Mouse (Mus musculus): ENCODE data around the gene Lilr4b. TPM values are rescaled to one million over a fixed set of nuclear protein-coding genes. Genes with fewer than 3 reads are reported as not detected.
"Not testable (repeated sequence)": the region's sequence is repeated elsewhere in the genome, so short reads cannot be mapped to it uniquely, and the experiment has no call there.

The Lilr4b gene
- polyA plus RNA-seq, 1 experiment, result 0.57 TPM

DNA sequence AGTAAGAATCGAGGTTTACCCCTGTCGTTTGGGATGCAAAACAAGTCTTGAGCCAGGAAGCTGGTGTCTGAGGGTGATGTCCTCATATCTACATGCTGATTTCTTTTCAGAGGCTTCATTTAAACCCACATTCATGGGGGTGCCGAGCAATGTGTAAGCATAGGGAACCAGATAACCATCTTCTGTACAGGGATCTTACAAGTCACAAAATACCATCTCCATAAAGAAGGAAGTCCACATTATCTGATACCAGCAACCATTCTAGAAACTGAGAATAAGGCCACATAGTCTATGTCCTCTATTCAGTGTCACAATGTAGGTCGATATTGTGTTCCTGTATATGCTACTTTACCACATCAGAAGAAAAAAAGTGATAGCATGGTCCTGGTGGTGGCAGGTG, 24.1 kb upstream of the Lilr4b start:
- H3K27ac ChIP-seq (ENCODE audit: insufficient read depth, low read depth, low read length), result peak overlapping the region; percentile 71
- TF ChIP-seq CTCF (IDR thresholded peaks at IDR 0.05; ENCODE audit: extremely low read depth, insufficient read length, insufficient replicate concordance, low read depth, low read length) (no peak), POLR2A (IDR thresholded peaks at IDR 0.05; ENCODE audit: low read depth, low read length) (no peak)
- WGBS, result 56% methylated on average over 4 of the region's 4 CpGs
- H3K36me3 ChIP-seq (ENCODE audit: control insufficient read depth, insufficient read depth, low read length), result no peaks in the 10 kb centered on the region
- no peak overlapping the region for H3K4me3 ChIP-seq (ENCODE audit: low read depth, low read length)
- no peaks in the 10 kb centered on the region for H3K27me3 ChIP-seq (ENCODE audit: control insufficient read depth, insufficient read depth, low read length)
- H3K4me1 ChIP-seq (ENCODE audit: control insufficient read depth, insufficient read depth, insufficient read length, low read length), result peaks cover 1% of the 10 kb centered on the region; the same call in 1 of the 2 replicates

DNA sequence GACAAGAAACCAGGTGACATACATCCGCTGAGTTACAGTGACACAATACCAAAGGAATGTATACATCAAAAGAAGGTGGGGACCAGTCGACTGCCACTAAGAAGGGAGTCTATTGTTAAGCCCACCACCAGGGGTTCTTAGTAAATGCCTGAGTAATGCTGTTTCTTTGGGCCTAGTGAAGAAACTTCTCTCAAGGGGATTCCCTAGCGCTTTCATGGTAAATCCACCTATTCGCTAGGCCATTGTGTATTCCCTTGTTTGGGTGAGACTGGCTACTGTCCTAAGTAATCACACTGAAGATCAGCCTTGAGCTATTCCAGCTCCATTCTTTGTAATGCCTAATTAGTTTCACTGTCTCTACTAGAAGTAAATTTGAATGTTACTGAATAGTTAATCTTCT, 16.6 kb upstream of the Lilr4b start:
- H3K27ac ChIP-seq (ENCODE audit: insufficient read depth, low read depth, low read length); H3K36me3 ChIP-seq (ENCODE audit: control insufficient read depth, insufficient read depth, low read length); H3K4me3 ChIP-seq (ENCODE audit: low read depth, low read length); H3K27me3 ChIP-seq (ENCODE audit: control insufficient read depth, insufficient read depth, low read length); H3K4me1 ChIP-seq (ENCODE audit: control insufficient read depth, insufficient read depth, insufficient read length, low read length): not testable (repeated sequence)
- WGBS, result 62% methylated on average over 4 of the region's 4 CpGs

DNA sequence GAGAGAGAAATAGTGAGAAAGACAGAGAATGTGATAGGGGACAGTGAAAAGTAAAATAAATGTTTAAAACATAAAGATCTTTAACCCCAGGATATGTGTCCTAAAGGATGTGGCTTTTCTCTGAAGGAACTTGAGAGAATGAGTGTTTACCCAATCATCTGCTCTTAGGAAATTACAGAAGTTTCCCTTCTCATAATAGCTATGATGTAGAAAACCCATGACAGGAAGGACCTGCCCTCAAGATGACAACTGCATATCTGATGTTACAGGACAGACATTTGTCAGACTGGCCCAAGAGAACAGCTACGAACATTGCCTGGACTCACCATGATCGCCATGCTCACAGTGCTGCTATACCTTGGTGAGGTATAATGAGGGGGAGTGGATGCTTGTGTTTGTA, 10.3 kb downstream of the Lilr4b start, which contains the start of gene Lilrb4a:
Lilrb4a (plus strand) TSS at position 266 of the 400 bp plus-strand sequence.
- H3K36me3 ChIP-seq (ENCODE audit: control insufficient read depth, insufficient read depth, low read length); H3K27ac ChIP-seq (ENCODE audit: insufficient read depth, low read depth, low read length): not testable (repeated sequence)
- no CpG with 5 or more reads among the region's 2 CpGs for WGBS

GRCm38 (mm10) chr10:51520021-51520420, 39.6 kb downstream of the Lilr4b start:
- Histone ChIP-seq H3K4me1 (ENCODE audit: control insufficient read depth, insufficient read depth, insufficient read length, low read length) (no peaks in the 10 kb centered on the region), H3K27me3 (ENCODE audit: control insufficient read depth, insufficient read depth, low read length) (no peaks in the 10 kb centered on the region), H3K27ac (ENCODE audit: insufficient read depth, low read depth, low read length) (no peak overlapping the region), H3K36me3 (ENCODE audit: control insufficient read depth, insufficient read depth, low read length) (no peaks in the 10 kb centered on the region), H3K4me3 (ENCODE audit: low read depth, low read length) (no peak overlapping the region)
- TF ChIP-seq POLR2A (IDR thresholded peaks at IDR 0.05; ENCODE audit: low read depth, low read length) (no peak), CTCF (IDR thresholded peaks at IDR 0.05; ENCODE audit: extremely low read depth, insufficient read length, insufficient replicate concordance, low read depth, low read length) (no peak)

More for the DNA sequence above, 10.3 kb downstream of the Lilr4b start, which contains the start of gene Lilrb4a:
- H3K4me1 ChIP-seq (ENCODE audit: control insufficient read depth, insufficient read depth, insufficient read length, low read length); H3K27me3 ChIP-seq (ENCODE audit: control insufficient read depth, insufficient read depth, low read length); H3K4me3 ChIP-seq (ENCODE audit: low read depth, low read length): not testable (repeated sequence)

DNA sequence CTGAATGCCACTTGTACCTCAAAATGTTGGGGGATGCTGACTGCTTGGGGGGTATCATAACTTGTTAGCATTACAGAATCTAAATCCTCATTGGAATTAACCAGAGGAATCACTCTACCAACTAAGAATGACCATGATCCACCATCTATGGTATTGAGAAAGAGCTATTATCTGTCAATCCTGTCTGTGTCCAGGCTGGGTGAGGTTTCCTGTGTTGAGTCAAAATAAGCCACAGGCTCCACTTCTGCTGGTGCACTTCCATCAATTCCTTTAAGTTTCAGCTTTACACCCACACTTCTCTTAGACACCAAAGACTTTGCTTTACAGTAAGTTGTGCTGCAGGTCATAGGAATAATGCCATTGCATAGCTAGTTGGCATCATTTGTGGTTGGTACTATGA, 41.0 kb downstream of the Lilr4b start:
- Histone ChIP-seq H3K36me3 (ENCODE audit: control insufficient read depth, insufficient read depth, low read length) (no peaks in the 10 kb centered on the region), H3K27me3 (ENCODE audit: control insufficient read depth, insufficient read depth, low read length) (no peaks in the 10 kb centered on the region), H3K4me1 (ENCODE audit: control insufficient read depth, insufficient read depth, insufficient read length, low read length) (no peaks in the 10 kb centered on the region), H3K4me3 (ENCODE audit: low read depth, low read length) (no peak overlapping the region), H3K27ac (ENCODE audit: insufficient read depth, low read depth, low read length) (no peak overlapping the region)
- TF ChIP-seq CTCF (IDR thresholded peaks at IDR 0.05; ENCODE audit: extremely low read depth, insufficient read length, insufficient replicate concordance, low read depth, low read length) (no peak), POLR2A (IDR thresholded peaks at IDR 0.05; ENCODE audit: low read depth, low read length) (no peak)

GRCm38 (mm10) chr10:51526090-51526489, 45.7 kb downstream of the Lilr4b start:
- H3K27ac ChIP-seq (ENCODE audit: insufficient read depth, low read depth, low read length), result peak overlapping the region; percentile 47
- 59% methylated on average over 7 of the region's 7 CpGs for WGBS
- H3K36me3 ChIP-seq (ENCODE audit: control insufficient read depth, insufficient read depth, low read length), result no peaks in the 10 kb centered on the region
- no peak for TF ChIP-seq CTCF (IDR thresholded peaks at IDR 0.05; ENCODE audit: extremely low read depth, insufficient read length, insufficient replicate concordance, low read depth, low read length)
- TF ChIP-seq POLR2A (IDR thresholded peaks at IDR 0.05; ENCODE audit: low read depth, low read length), result no peak
- no peaks in the 10 kb centered on the region for H3K4me1 ChIP-seq (ENCODE audit: control insufficient read depth, insufficient read depth, insufficient read length, low read length)
- peak overlapping the region; percentile 39; the same call in 1 of the 2 replicates for H3K4me3 ChIP-seq (ENCODE audit: low read depth, low read length)
- H3K27me3 ChIP-seq (ENCODE audit: control insufficient read depth, insufficient read depth, low read length), result no peaks in the 10 kb centered on the region

- Histone ChIP-seq H3K36me3 (ENCODE audit: control insufficient read depth, insufficient read depth, low read length) (no peaks in the 10 kb centered on the region), H3K27ac (ENCODE audit: insufficient read depth, low read depth, low read length) (peak overlapping the region; percentile 47), H3K27me3 (ENCODE audit: control insufficient read depth, insufficient read depth, low read length) (no peaks in the 10 kb centered on the region), H3K4me3 (ENCODE audit: low read depth, low read length) (peak overlapping the region; percentile 39; the same call in 1 of the 2 replicates), H3K4me1 (ENCODE audit: control insufficient read depth, insufficient read depth, insufficient read length, low read length) (no peaks in the 10 kb centered on the region)
- 66% methylated on average over 4 of the region's 4 CpGs for WGBS
- no peak for TF ChIP-seq POLR2A (IDR thresholded peaks at IDR 0.05; ENCODE audit: low read depth, low read length)
- no peak for TF ChIP-seq CTCF (IDR thresholded peaks at IDR 0.05; ENCODE audit: extremely low read depth, insufficient read length, insufficient replicate concordance, low read depth, low read length)
These were observed 46.2 kb downstream of the Lilr4b start for GRCm38 (mm10) chr10:51526633-51527032.

GRCm38 (mm10) chr10:51528840-51529434, 48.5 kb downstream of the Lilr4b start:
- Histone ChIP-seq H3K4me1 (ENCODE audit: control insufficient read depth, insufficient read depth, insufficient read length, low read length) (no peaks in the 10 kb centered on the region), H3K27ac (ENCODE audit: insufficient read depth, low read depth, low read length) (no peak overlapping the region), H3K27me3 (ENCODE audit: control insufficient read depth, insufficient read depth, low read length) (no peaks in the 10 kb centered on the region), H3K36me3 (ENCODE audit: control insufficient read depth, insufficient read depth, low read length) (no peaks in the 10 kb centered on the region), H3K4me3 (ENCODE audit: low read depth, low read length) (no peak overlapping the region)
- 42% methylated on average over 8 of the region's 8 CpGs for WGBS
- TF ChIP-seq CTCF (IDR thresholded peaks at IDR 0.05; ENCODE audit: extremely low read depth, insufficient read length, insufficient replicate concordance, low read depth, low read length) (no peak), POLR2A (IDR thresholded peaks at IDR 0.05; ENCODE audit: low read depth, low read length) (no peak)

All from small intestine, adult 2 months (tissue).